Mouse (Mus musculus) forebrain, postnatal 0 days (tissue): Measurements from ENCODE around the gene Catsperg1. TPM values are rescaled to one million over a fixed set of nuclear protein-coding genes. Genes with fewer than 3 reads are reported as not detected.
"Not testable (repeated sequence)": the region's sequence is repeated elsewhere in the genome, so short reads cannot be mapped to it uniquely, and the experiment has no call there.

ENCODE experiments used
- ATAC-seq: fragments of 200-750 bp; cut with Nextera tagmentation; 2 replicates; pipeline ENCODE4 v1.8.0; 2017; ENCODE audit warnings: mild to moderate bottlenecking, moderate library complexity
- DNase-seq: peaks from one replicate; pipeline ENCODE4 v3.0.0-alpha.2; 2015
- H3K27ac ChIP-seq: fragments of 300-500 bp; sonication (generic); 2 replicates; pipeline ENCODE4 v1.5.1; 2014; ENCODE audit warnings: low read depth, mild to moderate bottlenecking, antibody characterized with exemption, low read length, moderate library complexity, mixed read lengths
- H3K27me3 ChIP-seq: fragments of 300-500 bp; sonication (generic); 2 replicates; pipeline ENCODE4 v1.6.1; 2014; ENCODE audit warnings: mild to moderate bottlenecking, low read length, mixed read lengths; ENCODE audit not compliant: insufficient read depth
- H3K36me3 ChIP-seq: fragments of 300-500 bp; sonication (generic); 2 replicates; pipeline ENCODE4 v1.6.1; 2014; ENCODE audit warnings: mild to moderate bottlenecking, moderate library complexity; ENCODE audit not compliant: insufficient read depth
- H3K4me1 ChIP-seq: fragments of 300-500 bp; sonication (generic); 2 replicates; pipeline ENCODE4 v1.6.1; 2014; ENCODE audit warnings: antibody characterized with exemption; ENCODE audit not compliant: insufficient read depth
- H3K4me2 ChIP-seq: fragments of 300-500 bp; sonication (generic); 2 replicates; pipeline ENCODE4 v1.6.1; 2014; ENCODE audit warnings: low read depth, mild to moderate bottlenecking, moderate library complexity
- H3K4me3 ChIP-seq: fragments of 300-500 bp; sonication (generic); 2 replicates; pipeline ENCODE4 v1.5.1; 2014; ENCODE audit warnings: low read depth, low read length, mixed read lengths
- H3K9ac ChIP-seq: fragments of 300-500 bp; sonication (generic); 2 replicates; pipeline ENCODE4 v1.6.1; 2014; ENCODE audit warnings: mild to moderate bottlenecking
- H3K9me3 ChIP-seq: fragments of 300-500 bp; sonication (generic); 2 replicates; pipeline ENCODE4 v1.6.1; 2016; ENCODE audit warnings: low read length
- CTCF ChIP-seq: sonication (generic); IDR thresholded peaks from 2 replicates; pipeline ENCODE4 v1.5.1; 2016; ENCODE audit warnings: antibody characterized with exemption, control low read depth, low read depth
- WGBS: fragments of 180-500 bp; shearing (Covaris S2); extraction: QIAGEN DNeasy Blood & Tissue Kit; methylation state at CpG from one replicate; pipeline ENCODE4 v1.1.7; 2014; 5-methylcytosine and 5-hydroxymethylcytosine counted together
- polyA plus RNA-seq: library from polyadenylated mRNA; unstranded; fragments of >200 nt; fragmentation: Nextera tagmentation; extraction: Ambion mirVana; gene quantifications from 2 replicates; pipeline ENCODE4 v1.2.1, GENCODE M21; 2015
- total RNA-seq: library from RNA; depleted of rRNA; stranded (reverse); fragments of >200 nt; gene quantifications from 2 replicates; pipeline ENCODE4 v1.2.3, GENCODE M21; 2014

Catsperg1 gene
- total and polyA plus RNA-seq, 2 experiments from 2014 or later, result 2.3 to 3.5 TPM

GRCm38 (mm10) chr7:29231517-29231916 lies 17.7 kb upstream of the Catsperg1 start:
- H3K27ac ChIP-seq, result no peak overlapping the region
- H3K4me3 ChIP-seq, result peak overlapping the region; percentile 40; the same call in 1 of the 2 replicates
- H3K4me2 ChIP-seq, result peak overlapping the region; percentile 86; the same call in 1 of the 2 replicates
- 64% methylated on average over 3 of the region's 3 CpGs for WGBS
- TF ChIP-seq CTCF, result no peak
- ATAC-seq (no peak), DNase-seq (no peak)
- H3K9me3 ChIP-seq, result no peaks in the 10 kb centered on the region
- no peak overlapping the region for H3K9ac ChIP-seq
- H3K36me3 ChIP-seq, result no peaks in the 10 kb centered on the region
- peaks cover 13% of the 10 kb centered on the region for H3K27me3 ChIP-seq
- no peaks in the 10 kb centered on the region for H3K4me1 ChIP-seq

DNA sequence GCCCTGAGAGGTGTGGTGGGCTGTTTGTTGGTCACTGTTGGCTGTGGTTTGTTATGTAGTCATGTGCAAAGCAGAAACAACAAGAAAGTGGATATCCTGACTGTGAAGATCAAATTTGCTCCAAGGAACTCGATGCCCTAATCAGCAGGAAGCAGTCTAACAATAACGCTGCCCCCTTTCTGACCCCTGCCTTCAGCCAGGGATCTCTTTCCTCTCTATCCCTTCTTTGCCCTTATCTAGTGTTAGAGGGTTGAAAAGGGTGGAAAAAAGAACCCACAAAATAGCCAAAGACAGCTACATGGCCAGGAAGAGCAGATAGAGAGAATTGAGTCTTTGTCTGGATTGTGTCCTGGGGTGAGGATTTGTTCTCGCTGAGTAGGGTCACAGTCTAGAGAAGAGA lies 16.7 kb upstream of the Catsperg1 start:
- H3K4me2 ChIP-seq, result no peak overlapping the region
- H3K4me3 ChIP-seq, result no peak overlapping the region
- no peaks in the 10 kb centered on the region for H3K9me3 ChIP-seq
- TF ChIP-seq CTCF, result no peak
- no peaks in the 10 kb centered on the region for H3K4me1 ChIP-seq
- H3K27me3 ChIP-seq, result peaks cover 13% of the 10 kb centered on the region
- H3K36me3 ChIP-seq, result no peaks in the 10 kb centered on the region
- no peak overlapping the region for H3K27ac ChIP-seq
- H3K9ac ChIP-seq, result no peak overlapping the region
- no peak for ATAC-seq
- DNase-seq, result no peak
- WGBS, result 24% methylated on average over 3 of the region's 3 CpGs

GRCm38 (mm10) chr7:29228202-29228601 lies 14.4 kb upstream of the Catsperg1 start:
- Histone ChIP-seq H3K4me2 (no peak overlapping the region), H3K27ac (no peak overlapping the region), H3K4me1 (peaks cover 6% of the 10 kb centered on the region; the same call in 1 of the 2 replicates), H3K9me3 (no peaks in the 10 kb centered on the region), H3K9ac (no peak overlapping the region), H3K4me3 (no peak overlapping the region), H3K27me3 (peaks cover 12% of the 10 kb centered on the region), H3K36me3 (no peaks in the 10 kb centered on the region)
- 79% methylated on average over 4 of the region's 4 CpGs for WGBS
- ATAC-seq (no peak), DNase-seq (no peak)
- no peak for TF ChIP-seq CTCF

DNA sequence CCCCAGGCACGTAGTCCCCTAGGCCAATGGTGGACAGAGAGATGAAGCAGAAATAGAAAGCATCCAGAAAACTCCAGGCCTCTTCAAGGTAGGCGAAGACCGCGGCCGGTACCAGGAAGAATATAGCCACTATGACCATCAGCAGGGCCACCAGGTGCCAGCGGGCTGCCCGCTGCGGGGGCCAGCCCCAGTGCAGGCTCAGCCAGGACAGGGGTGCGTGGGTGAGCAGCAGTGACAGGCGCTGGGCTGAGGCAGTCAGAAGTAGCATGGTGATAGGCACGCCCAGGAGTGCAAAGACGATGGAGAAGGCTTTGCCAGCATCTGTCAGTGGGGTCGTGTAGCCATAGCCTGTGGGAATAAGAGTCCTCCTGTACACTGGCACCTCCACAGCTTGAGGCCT lies 11.7 kb upstream of the Catsperg1 start:
- H3K27ac ChIP-seq, result no peak overlapping the region
- peak overlapping the region; percentile 31 for H3K4me2 ChIP-seq
- ATAC-seq (no peak), DNase-seq (no peak)
- H3K9me3 ChIP-seq, result no peaks in the 10 kb centered on the region
- 71% methylated on average over 13 of the region's 13 CpGs for WGBS
- peak overlapping the region; percentile 22; the same call in 1 of the 2 replicates for H3K9ac ChIP-seq
- no peaks in the 10 kb centered on the region for H3K27me3 ChIP-seq
- peaks cover 6% of the 10 kb centered on the region; the same call in 1 of the 2 replicates for H3K4me1 ChIP-seq
- TF ChIP-seq CTCF, result no peak
- no peaks in the 10 kb centered on the region for H3K36me3 ChIP-seq
- no peak overlapping the region for H3K4me3 ChIP-seq

GRCm38 (mm10) chr7:29224756-29225394 lies 11.0 kb upstream of the Catsperg1 start:
- WGBS, result 11% methylated on average over 16 of the region's 16 CpGs
- H3K4me3 ChIP-seq, result no peak overlapping the region; the same call in 1 of the 2 replicates
- peak overlapping the region; percentile 31 for H3K4me2 ChIP-seq
- no peak overlapping the region for H3K27ac ChIP-seq
- H3K4me1 ChIP-seq, result peaks cover 6% of the 10 kb centered on the region; the same call in 1 of the 2 replicates
- 0 out of 2 replicates have a peak, but pooled peaks cover 2% of the 10 kb centered on the region for H3K9me3 ChIP-seq
- ATAC-seq, result peak; percentile 71
- no peaks in the 10 kb centered on the region for H3K36me3 ChIP-seq
- no peaks in the 10 kb centered on the region for H3K27me3 ChIP-seq
- peak overlapping the region; percentile 22; the same call in 1 of the 2 replicates for H3K9ac ChIP-seq
- TF ChIP-seq CTCF, result no peak
- peak; percentile 32 for DNase-seq

GRCm38 (mm10) chr7:29214846-29215245 lies 1.0 kb upstream of the Catsperg1 start:
- Histone ChIP-seq H3K27ac (no peak overlapping the region), H3K4me3 (no peak overlapping the region), H3K36me3 (no peaks in the 10 kb centered on the region), H3K27me3 (no peaks in the 10 kb centered on the region), H3K4me1 (peaks cover 15% of the 10 kb centered on the region), H3K9ac (no peak overlapping the region), H3K9me3 (0 out of 2 replicates have a peak, but pooled peaks cover 3% of the 10 kb centered on the region), H3K4me2 (no peak overlapping the region)
- DNase-seq (peak; percentile 31), ATAC-seq (no peak)
- WGBS, result 47% methylated on average over 15 of the region's 15 CpGs
- TF ChIP-seq CTCF, result no peak

- DNase-seq (no peak), ATAC-seq (no peak)
- Histone ChIP-seq H3K36me3 (no peaks in the 10 kb centered on the region), H3K27me3 (no peaks in the 10 kb centered on the region), H3K4me2 (0 out of 2 replicates have a peak overlapping the region, but pooled peaks have one; percentile 50), H3K4me3 (no peak overlapping the region), H3K9ac (no peak overlapping the region), H3K9me3 (no peaks in the 10 kb centered on the region), H3K27ac (0 out of 2 replicates have a peak overlapping the region, but pooled peaks have one; percentile 4), H3K4me1 (peaks cover 15% of the 10 kb centered on the region)
- 77% methylated on average over 2 of the region's 2 CpGs for WGBS
- TF ChIP-seq CTCF, result no peak
Measured at GRCm38 (mm10) chr7:29214236-29214635, 401 bp upstream of the Catsperg1 start.

GRCm38 (mm10) chr7:29212775-29213560 lies 867 bp downstream of the Catsperg1 start:
- WGBS, result 20% methylated on average over 40 of the region's 40 CpGs
- not testable (repeated sequence) for ATAC-seq, H3K9me3 ChIP-seq, H3K27ac ChIP-seq, H3K36me3 ChIP-seq, DNase-seq, H3K27me3 ChIP-seq
- H3K4me3 ChIP-seq, result peak overlapping the region; percentile 12; the same call in 1 of the 2 replicates
- peak overlapping the region; percentile 46; the same call in 1 of the 2 replicates for H3K9ac ChIP-seq
- peaks cover 15% of the 10 kb centered on the region for H3K4me1 ChIP-seq
- peak overlapping the region; percentile 50 for H3K4me2 ChIP-seq
